Mouse (Mus musculus): ENCODE measurements at regions not wholly inside any gene's neighbourhood (a gene's known extent, or its start where the extent isn't known, plus 50 kb on each side); places are given as distances from the start of the nearest gene placed in this dataset.
"Not testable (repeated sequence)": the region's sequence is repeated elsewhere in the genome, so short reads cannot be mapped to it uniquely, and the experiment has no call there.

- H3K9me3 ChIP-seq (replicated peaks; ENCODE audit: control insufficient read depth, low read length), result no peaks in the 10 kb centered on the region
- H3K4me2 ChIP-seq (ENCODE audit: low read depth, low read length), result no peak overlapping the region
- ATAC-seq (replicated peaks; ENCODE audit: extremely low read depth, insufficient read depth, low FRiP score), result no peak
- H3K27me3 ChIP-seq (ENCODE audit: control insufficient read depth, insufficient read depth, low read length), result no peaks in the 10 kb centered on the region
- no peaks in the 10 kb centered on the region; the same call in 1 of the 2 replicates for H3K4me1 ChIP-seq (ENCODE audit: control insufficient read depth, insufficient read depth, low read length)
- no peak overlapping the region for H3K4me3 ChIP-seq (ENCODE audit: low read length)
- H3K27ac ChIP-seq (ENCODE audit: low read length), result no peak overlapping the region
- no peak overlapping the region for H3K9ac ChIP-seq (ENCODE audit: low read length)
- H3K36me3 ChIP-seq (ENCODE audit: control insufficient read depth, insufficient read depth), result no peaks in the 10 kb centered on the region
- WGBS, result 71% methylated on average over 5 of the region's 5 CpGs
These were observed 293.1 kb upstream of the Pdzrn3 start for GRCm38 (mm10) chr6:101670770-101671169.

DNA sequence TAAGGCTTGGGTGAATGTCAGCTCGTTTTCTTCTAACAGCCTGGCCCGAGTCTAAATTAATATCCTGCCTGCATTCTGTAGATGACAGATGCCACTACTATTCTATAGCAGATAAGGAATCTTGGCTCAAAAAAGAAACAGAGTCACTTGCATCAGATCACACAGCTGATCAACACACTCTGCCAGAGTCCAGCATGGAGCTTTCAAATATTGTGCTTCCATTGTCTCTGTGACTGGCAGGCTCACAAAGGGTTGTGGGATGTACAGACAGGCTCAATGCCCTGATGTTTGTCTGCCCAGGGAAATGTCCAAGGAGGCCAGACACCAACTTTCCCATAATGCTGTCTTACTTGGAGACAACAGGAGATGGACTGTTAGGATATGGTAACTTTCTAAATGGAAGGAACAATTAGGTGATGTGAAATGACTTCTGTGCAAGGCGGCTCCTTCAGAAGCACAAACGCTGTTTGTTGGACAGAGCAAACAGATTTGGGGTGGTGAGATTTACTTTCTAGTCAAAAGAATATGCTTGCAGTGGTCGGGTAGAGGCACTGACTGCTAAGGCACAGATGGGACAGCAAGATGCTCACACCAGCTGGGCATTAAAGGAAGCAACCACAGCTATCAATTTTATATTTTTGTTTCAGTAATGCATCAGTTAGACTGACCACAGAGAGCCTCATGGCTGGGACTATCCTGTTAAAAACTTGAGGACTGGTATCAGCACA, 291.6 kb upstream of the Pdzrn3 start:
- Histone ChIP-seq H3K4me1 (ENCODE audit: control insufficient read depth, insufficient read depth, low read length) (no peaks in the 10 kb centered on the region; the same call in 1 of the 2 replicates), H3K9me3 (replicated peaks; ENCODE audit: control insufficient read depth, low read length) (no peaks in the 10 kb centered on the region)
- ATAC-seq (replicated peaks; ENCODE audit: extremely low read depth, insufficient read depth, low FRiP score), result no peak

GRCm38 (mm10) chr6:101654351-101654750, 276.7 kb upstream of the Pdzrn3 start:
- H3K4me1 ChIP-seq (ENCODE audit: control insufficient read depth, insufficient read depth, low read length), result no peaks in the 10 kb centered on the region
- H3K27ac ChIP-seq (ENCODE audit: low read length), result no peak overlapping the region
- no peak for ATAC-seq (replicated peaks; ENCODE audit: extremely low read depth, insufficient read depth, low FRiP score)
- H3K27me3 ChIP-seq (ENCODE audit: control insufficient read depth, insufficient read depth, low read length), result no peaks in the 10 kb centered on the region
- no peaks in the 10 kb centered on the region for H3K9me3 ChIP-seq (replicated peaks; ENCODE audit: control insufficient read depth, low read length)
- H3K36me3 ChIP-seq (ENCODE audit: control insufficient read depth, insufficient read depth), result no peaks in the 10 kb centered on the region
- WGBS, result 82% methylated on average over 6 of the region's 6 CpGs
- no peak overlapping the region for H3K4me3 ChIP-seq (ENCODE audit: low read length)
- no peak overlapping the region for H3K4me2 ChIP-seq (ENCODE audit: low read depth, low read length)
- no peak overlapping the region for H3K9ac ChIP-seq (ENCODE audit: low read length)

More for the DNA sequence above, 291.6 kb upstream of the Pdzrn3 start:
- H3K27me3 ChIP-seq (ENCODE audit: control insufficient read depth, insufficient read depth, low read length), result no peaks in the 10 kb centered on the region
- 55% methylated on average over 5 of the region's 5 CpGs for WGBS
- no peak overlapping the region for H3K9ac ChIP-seq (ENCODE audit: low read length)
- H3K4me3 ChIP-seq (ENCODE audit: low read length), result no peak overlapping the region
- H3K27ac ChIP-seq (ENCODE audit: low read length), result no peak overlapping the region
- H3K36me3 ChIP-seq (ENCODE audit: control insufficient read depth, insufficient read depth), result no peaks in the 10 kb centered on the region
- no peak overlapping the region for H3K4me2 ChIP-seq (ENCODE audit: low read depth, low read length)

- ATAC-seq (replicated peaks; ENCODE audit: extremely low read depth, insufficient read depth, low FRiP score); H3K9ac ChIP-seq (ENCODE audit: low read length); H3K4me3 ChIP-seq (ENCODE audit: low read length); H3K36me3 ChIP-seq (ENCODE audit: control insufficient read depth, insufficient read depth); H3K27me3 ChIP-seq (ENCODE audit: control insufficient read depth, insufficient read depth, low read length); H3K27ac ChIP-seq (ENCODE audit: low read length); H3K4me2 ChIP-seq (ENCODE audit: low read depth, low read length); H3K4me1 ChIP-seq (ENCODE audit: control insufficient read depth, insufficient read depth, low read length); H3K9me3 ChIP-seq (replicated peaks; ENCODE audit: control insufficient read depth, low read length): not testable (repeated sequence)
- WGBS, result 7% methylated on average over 5 of the region's 6 CpGs
These were observed 272.7 kb upstream of the Pdzrn3 start for GRCm38 (mm10) chr6:101650348-101650747.

DNA sequence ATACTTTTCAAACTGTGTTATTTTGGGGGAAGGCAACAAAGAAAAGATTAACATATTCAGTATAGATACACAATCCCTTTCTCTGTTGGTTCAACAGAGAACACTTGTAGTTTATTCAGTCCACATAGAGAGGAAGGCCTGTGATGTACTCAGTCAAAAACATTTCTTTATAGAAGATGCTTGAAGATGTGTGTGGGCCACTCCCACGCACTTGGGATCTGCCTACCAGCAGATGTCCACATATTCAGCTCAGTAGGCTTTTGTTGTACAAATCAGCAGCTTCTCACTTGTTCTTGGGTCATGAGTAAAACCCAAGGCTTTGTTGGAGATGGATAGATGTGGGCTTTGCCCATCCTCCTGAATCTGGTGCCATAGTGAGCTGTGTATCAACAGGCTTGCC, 239.6 kb upstream of the Pdzrn3 start:
- Histone ChIP-seq H3K4me2 (ENCODE audit: low read depth, low read length) (no peak overlapping the region), H3K4me3 (ENCODE audit: low read length) (no peak overlapping the region), H3K36me3 (ENCODE audit: control insufficient read depth, insufficient read depth) (no peaks in the 10 kb centered on the region), H3K9me3 (replicated peaks; ENCODE audit: control insufficient read depth, low read length) (no peaks in the 10 kb centered on the region), H3K27me3 (ENCODE audit: control insufficient read depth, insufficient read depth, low read length) (no peaks in the 10 kb centered on the region), H3K4me1 (ENCODE audit: control insufficient read depth, insufficient read depth, low read length) (no peaks in the 10 kb centered on the region), H3K9ac (ENCODE audit: low read length) (no peak overlapping the region), H3K27ac (ENCODE audit: low read length) (no peak overlapping the region)
- ATAC-seq (replicated peaks; ENCODE audit: extremely low read depth, insufficient read depth, low FRiP score), result no peak
- 55% methylated on average over 1 of the region's 1 CpGs for WGBS

GRCm38 (mm10) chr6:101616776-101617175, 239.1 kb upstream of the Pdzrn3 start:
- Histone ChIP-seq H3K27me3 (ENCODE audit: control insufficient read depth, insufficient read depth, low read length) (no peaks in the 10 kb centered on the region), H3K27ac (ENCODE audit: low read length) (no peak overlapping the region), H3K4me1 (ENCODE audit: control insufficient read depth, insufficient read depth, low read length) (no peaks in the 10 kb centered on the region), H3K36me3 (ENCODE audit: control insufficient read depth, insufficient read depth) (no peaks in the 10 kb centered on the region), H3K9ac (ENCODE audit: low read length) (no peak overlapping the region), H3K9me3 (replicated peaks; ENCODE audit: control insufficient read depth, low read length) (no peaks in the 10 kb centered on the region), H3K4me3 (ENCODE audit: low read length) (no peak overlapping the region), H3K4me2 (ENCODE audit: low read depth, low read length) (no peak overlapping the region)
- ATAC-seq (replicated peaks; ENCODE audit: extremely low read depth, insufficient read depth, low FRiP score), result no peak
- 36% methylated on average over 3 of the region's 3 CpGs for WGBS

- no peaks in the 10 kb centered on the region for H3K36me3 ChIP-seq (ENCODE audit: control insufficient read depth, insufficient read depth)
- WGBS, result 85% methylated on average over 4 of the region's 4 CpGs
These were observed 231.3 kb upstream of the Pdzrn3 start for GRCm38 (mm10) chr6:101609015-101609414.

GRCm38 (mm10) chr6:101603083-101603482, 225.4 kb upstream of the Pdzrn3 start:
- H3K36me3 ChIP-seq (ENCODE audit: control insufficient read depth, insufficient read depth), result no peaks in the 10 kb centered on the region
- no peak overlapping the region for H3K9ac ChIP-seq (ENCODE audit: low read length)
- H3K4me3 ChIP-seq (ENCODE audit: low read length), result no peak overlapping the region
- no peaks in the 10 kb centered on the region for H3K9me3 ChIP-seq (replicated peaks; ENCODE audit: control insufficient read depth, low read length)
- no peaks in the 10 kb centered on the region for H3K4me1 ChIP-seq (ENCODE audit: control insufficient read depth, insufficient read depth, low read length)
- no peak for ATAC-seq (replicated peaks; ENCODE audit: extremely low read depth, insufficient read depth, low FRiP score)
- no peak overlapping the region for H3K27ac ChIP-seq (ENCODE audit: low read length)
- H3K4me2 ChIP-seq (ENCODE audit: low read depth, low read length), result no peak overlapping the region
- no peaks in the 10 kb centered on the region for H3K27me3 ChIP-seq (ENCODE audit: control insufficient read depth, insufficient read depth, low read length)
- 60% methylated on average over 6 of the region's 6 CpGs for WGBS

More at GRCm38 (mm10) chr6:101609015-101609414, 231.3 kb upstream of the Pdzrn3 start:
- H3K4me2 ChIP-seq (ENCODE audit: low read depth, low read length), result no peak overlapping the region
- ATAC-seq (replicated peaks; ENCODE audit: extremely low read depth, insufficient read depth, low FRiP score), result no peak
- H3K27me3 ChIP-seq (ENCODE audit: control insufficient read depth, insufficient read depth, low read length), result no peaks in the 10 kb centered on the region
- no peaks in the 10 kb centered on the region for H3K4me1 ChIP-seq (ENCODE audit: control insufficient read depth, insufficient read depth, low read length)
- H3K9me3 ChIP-seq (replicated peaks; ENCODE audit: control insufficient read depth, low read length), result no peaks in the 10 kb centered on the region
- no peak overlapping the region for H3K9ac ChIP-seq (ENCODE audit: low read length)
- H3K27ac ChIP-seq (ENCODE audit: low read length), result no peak overlapping the region
- no peak overlapping the region for H3K4me3 ChIP-seq (ENCODE audit: low read length)

DNA sequence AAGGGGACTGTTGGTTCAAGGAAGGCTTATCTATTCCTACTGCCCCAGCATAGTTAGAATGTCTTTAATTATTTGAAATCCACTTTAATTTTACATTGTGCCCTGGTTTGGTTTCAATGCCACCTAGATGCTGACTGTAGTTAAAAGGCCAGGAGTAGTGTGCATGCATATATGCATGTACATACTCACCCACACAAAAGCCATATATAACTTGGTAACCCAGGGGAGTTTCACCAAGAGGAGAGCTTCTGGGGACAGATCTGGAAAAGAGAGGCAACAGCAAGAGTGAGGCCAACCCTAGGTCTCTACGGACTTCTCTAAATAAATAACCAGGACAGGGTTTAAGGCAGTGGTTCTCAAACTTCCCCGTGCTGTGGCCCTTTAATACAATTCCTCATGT, 219.3 kb upstream of the Pdzrn3 start:
- Histone ChIP-seq H3K4me3 (ENCODE audit: low read length) (no peak overlapping the region), H3K9me3 (replicated peaks; ENCODE audit: control insufficient read depth, low read length) (no peaks in the 10 kb centered on the region), H3K36me3 (ENCODE audit: control insufficient read depth, insufficient read depth) (no peaks in the 10 kb centered on the region), H3K27me3 (ENCODE audit: control insufficient read depth, insufficient read depth, low read length) (no peaks in the 10 kb centered on the region), H3K4me1 (ENCODE audit: control insufficient read depth, insufficient read depth, low read length) (no peaks in the 10 kb centered on the region; the same call in 1 of the 2 replicates), H3K4me2 (ENCODE audit: low read depth, low read length) (no peak overlapping the region), H3K9ac (ENCODE audit: low read length) (no peak overlapping the region), H3K27ac (ENCODE audit: low read length) (no peak overlapping the region)
- 70% methylated on average over 2 of the region's 2 CpGs for WGBS
- ATAC-seq (replicated peaks; ENCODE audit: extremely low read depth, insufficient read depth, low FRiP score), result no peak

Data from heart, embryonic 16.5 days (tissue).